Mouse (Mus musculus): ENCODE results near the gene Adgrf1.

GRCm38 (mm10) chr17:43257699-43258098 is 12.4 kb upstream of the Adgrf1 start:
- no peak for TF ChIP-seq CTCF (IDR thresholded peaks at IDR 0.05; ENCODE audit: low read depth, low read length)
- TF ChIP-seq POLR2A (IDR thresholded peaks at IDR 0.05; ENCODE audit: borderline replicate concordance, low read depth, low read length): no peak
